Mouse (Mus musculus): ENCODE results near the gene Gm5431. TPM values are rescaled to one million over a fixed set of nuclear protein-coding genes. Genes with fewer than 3 reads are reported as not detected.
A peak's percentile ranks its signal among the peaks of the same experiment; 100 is the strongest.

The Gm5431 gene
- polyA plus RNA-seq, 2 experiments, result 0.16 to 0.34 TPM

GRCm38 (mm10) chr11:48843202-48843601 is 58.8 kb downstream of the Gm5431 start:
- H3K27me3 ChIP-seq (ENCODE audit: control insufficient read depth, insufficient read depth, low read length), result no peaks in the 10 kb centered on the region
- no peaks in the 10 kb centered on the region for H3K36me3 ChIP-seq (replicated peaks; ENCODE audit: control insufficient read depth, insufficient read depth, low read depth)
- 71% methylated on average over 11 of the region's 11 CpGs for WGBS (ENCODE audit: insufficient replicate concordance)
- H3K9me3 ChIP-seq (ENCODE audit: control insufficient read depth, low read length), result no peaks in the 10 kb centered on the region
- no peak for TF ChIP-seq CTCF (IDR thresholded peaks at IDR 0.05; ENCODE audit: low read depth)
- TF ChIP-seq EP300 (IDR thresholded peaks at IDR 0.05; ENCODE audit: low read depth), result no peak
- H3K27ac ChIP-seq, result no peak overlapping the region
- H3K4me1 ChIP-seq (replicated peaks; ENCODE audit: control insufficient read depth in 2 of 2, insufficient read depth in 2 of 2, low read length in 1 of 2), result peaks cover 3 to 5% of the 10 kb centered on the region in 2 experiments
- H3K4me2 ChIP-seq (ENCODE audit: low read depth), result no peak overlapping the region
- no peak overlapping the region for H3K9ac ChIP-seq (replicated peaks)
- DNase-seq (ENCODE audit: low read depth in 3 of 3, low spot score in 3 of 3) (no peak), ATAC-seq (ENCODE audit: insufficient read depth) (no peak)
- no peak overlapping the region for H3K4me3 ChIP-seq (ENCODE audit: insufficient read depth in 1 of 2, low read depth in 2 of 2, low read length in 2 of 2)

- H3K36me3 ChIP-seq (replicated peaks; ENCODE audit: control insufficient read depth, insufficient read depth, low read depth), result no peaks in the 10 kb centered on the region
- H3K4me3 ChIP-seq (ENCODE audit: insufficient read depth in 1 of 2, low read depth in 2 of 2, low read length in 2 of 2), result no peak overlapping the region
- WGBS (ENCODE audit: insufficient replicate concordance), result 65% methylated on average over 4 of the region's 4 CpGs
- peaks cover 1% of the 10 kb centered on the region for H3K27me3 ChIP-seq (ENCODE audit: control insufficient read depth, insufficient read depth, low read length)
- no peak overlapping the region for H3K27ac ChIP-seq
- H3K4me1 ChIP-seq (replicated peaks; ENCODE audit: control insufficient read depth in 2 of 2, insufficient read depth in 2 of 2, low read length in 1 of 2), result peaks cover 6% of the 10 kb centered on the region in 2 experiments
- no peak for ATAC-seq (ENCODE audit: insufficient read depth)
- TF ChIP-seq EP300 (IDR thresholded peaks at IDR 0.05; ENCODE audit: low read depth), result no peak
- TF ChIP-seq CTCF (IDR thresholded peaks at IDR 0.05; ENCODE audit: low read depth), result no peak
- H3K4me2 ChIP-seq (ENCODE audit: low read depth), result no peak overlapping the region
- no peaks in the 10 kb centered on the region for H3K9me3 ChIP-seq (ENCODE audit: control insufficient read depth, low read length)
- no peak for DNase-seq (ENCODE audit: low read depth in 3 of 3, low spot score in 3 of 3)
- no peak overlapping the region for H3K9ac ChIP-seq (replicated peaks)
Observed at GRCm38 (mm10) chr11:48842378-48842792, 59.6 kb downstream of the Gm5431 start.

- no peak overlapping the region for H3K27ac ChIP-seq
- no peak overlapping the region for H3K4me3 ChIP-seq (ENCODE audit: insufficient read depth in 1 of 2, low read depth in 2 of 2, low read length in 2 of 2)
- no peak overlapping the region for H3K9ac ChIP-seq (replicated peaks)
- H3K36me3 ChIP-seq (replicated peaks; ENCODE audit: control insufficient read depth, insufficient read depth, low read depth), result no peaks in the 10 kb centered on the region
- WGBS (ENCODE audit: insufficient replicate concordance), result 62% methylated on average over 5 of the region's 5 CpGs
- no peak for DNase-seq (ENCODE audit: low read depth in 3 of 3, low spot score in 3 of 3)
- peaks cover 6 to 11% of the 10 kb centered on the region in 2 experiments for H3K4me1 ChIP-seq (replicated peaks; ENCODE audit: control insufficient read depth in 2 of 2, insufficient read depth in 2 of 2, low read length in 1 of 2)
- TF ChIP-seq CTCF (IDR thresholded peaks at IDR 0.05; ENCODE audit: low read depth) (no peak), EP300 (IDR thresholded peaks at IDR 0.05; ENCODE audit: low read depth) (no peak)
- no peak overlapping the region for H3K4me2 ChIP-seq (ENCODE audit: low read depth)
- peaks cover 11% of the 10 kb centered on the region for H3K27me3 ChIP-seq (ENCODE audit: control insufficient read depth, insufficient read depth, low read length)
- no peaks in the 10 kb centered on the region for H3K9me3 ChIP-seq (ENCODE audit: control insufficient read depth, low read length)
- ATAC-seq (ENCODE audit: insufficient read depth), result no peak
Observed at GRCm38 (mm10) chr11:48841213-48841612, 60.8 kb downstream of the Gm5431 start.

- Histone ChIP-seq H3K4me2 (ENCODE audit: low read depth) (no peak overlapping the region), H3K36me3 (replicated peaks; ENCODE audit: control insufficient read depth, insufficient read depth, low read depth) (no peaks in the 10 kb centered on the region), H3K9me3 (ENCODE audit: control insufficient read depth, low read length) (no peaks in the 10 kb centered on the region), H3K27ac (no peak overlapping the region), H3K4me1 (replicated peaks; ENCODE audit: control insufficient read depth in 2 of 2, insufficient read depth in 2 of 2, low read length in 1 of 2) (peaks cover 6 to 11% of the 10 kb centered on the region in 2 experiments), H3K9ac (replicated peaks) (no peak overlapping the region), H3K27me3 (ENCODE audit: control insufficient read depth, insufficient read depth, low read length) (peaks cover 11% of the 10 kb centered on the region), H3K4me3 (ENCODE audit: insufficient read depth in 1 of 2, low read depth in 2 of 2, low read length in 2 of 2) (no peak overlapping the region)
- TF ChIP-seq EP300 (IDR thresholded peaks at IDR 0.05; ENCODE audit: low read depth) (no peak), CTCF (IDR thresholded peaks at IDR 0.05; ENCODE audit: low read depth) (no peak)
- DNase-seq (ENCODE audit: low read depth in 3 of 3, low spot score in 3 of 3), result no peak
- no peak for ATAC-seq (ENCODE audit: insufficient read depth)
Observed at GRCm38 (mm10) chr11:48840805-48841204, 61.2 kb downstream of the Gm5431 start.

GRCm38 (mm10) chr11:48838879-48839680 is 62.9 kb downstream of the Gm5431 start:
- Histone ChIP-seq H3K27ac (no peak overlapping the region), H3K9me3 (ENCODE audit: control insufficient read depth, low read length) (no peaks in the 10 kb centered on the region), H3K9ac (replicated peaks) (no peak overlapping the region), H3K4me2 (ENCODE audit: low read depth) (peak overlapping the region; percentile 88), H3K36me3 (replicated peaks; ENCODE audit: control insufficient read depth, insufficient read depth, low read depth) (no peaks in the 10 kb centered on the region), H3K4me3 (ENCODE audit: insufficient read depth in 1 of 2, low read depth in 2 of 2, low read length in 2 of 2) (no peak overlapping the region), H3K4me1 (replicated peaks; ENCODE audit: control insufficient read depth in 2 of 2, insufficient read depth in 2 of 2, low read length in 1 of 2) (peaks cover 11 to 12% of the 10 kb centered on the region in 2 experiments; a peak in 3 of 4 replicates), H3K27me3 (ENCODE audit: control insufficient read depth, insufficient read depth, low read length) (peaks cover 11% of the 10 kb centered on the region)
- no peak for TF ChIP-seq EP300 (IDR thresholded peaks at IDR 0.05; ENCODE audit: low read depth)
- ATAC-seq (ENCODE audit: insufficient read depth), result no peak
- DNase-seq (ENCODE audit: low read depth in 3 of 3, low spot score in 3 of 3), result no peak
- WGBS (ENCODE audit: insufficient replicate concordance), result 68% methylated on average over 10 of the region's 10 CpGs

All from liver, embryonic 14.5 days (tissue).